Mouse (Mus musculus) thymus, postnatal 4 days (tissue): ENCODE data around the gene Ddx23.

Experiments used
- DNase-seq: peaks from one replicate; pipeline ENCODE4 v3.0.0; 2021

The Ddx23 gene

GRCm38 (mm10) chr15:98606739-98607138 lies 56.0 kb downstream of the Ddx23 start:
- no peak for DNase-seq

GRCm38 (mm10) chr15:98606051-98606536 lies 56.6 kb downstream of the Ddx23 start:
- DNase-seq = no peak

GRCm38 (mm10) chr15:98604041-98604575 lies 58.6 kb downstream of the Ddx23 start:
- no peak for DNase-seq

- no peak for DNase-seq
Measured at GRCm38 (mm10) chr15:98602921-98603458, 59.7 kb downstream of the Ddx23 start.

GRCm38 (mm10) chr15:98602191-98602881 lies 60.4 kb downstream of the Ddx23 start:
- no peak for DNase-seq

GRCm38 (mm10) chr15:98601832-98602190 lies 60.9 kb downstream of the Ddx23 start:
- no peak for DNase-seq

GRCm38 (mm10) chr15:98600036-98600709 lies 62.5 kb downstream of the Ddx23 start:
- no peak for DNase-seq

GRCm38 (mm10) chr15:98596609-98597008 lies 66.1 kb downstream of the Ddx23 start:
- DNase-seq = no peak
